Mouse (Mus musculus) MEL (cell line): Measurements from ENCODE around the gene Slc1a5. TPM values are rescaled to one million over a fixed set of nuclear protein-coding genes. Genes with fewer than 3 reads are reported as not detected.
A peak's percentile ranks its signal among the peaks of the same experiment; 100 is the strongest.

ENCODE experiments used
- DNase-seq: peaks from one replicate; pipeline ENCODE4 v3.0.0; 2011; ENCODE audit warnings: low read depth, low spot score
- H3K27ac ChIP-seq: 2 replicates; pipeline ENCODE4 v1.5.1; 2012; ENCODE audit warnings: low read depth, mild to moderate bottlenecking, control low read depth, low read length, moderate library complexity; ENCODE audit not compliant: control insufficient read depth
- H3K27me3 ChIP-seq, 2 experiments: fragments of 150-350 bp in 1 of 2; sonication (generic) in 1 of 2; 2 replicates each; pipeline ENCODE4 v1.6.1; 2012; ENCODE audit warnings: low read length in 2 of 2, mild to moderate bottlenecking in 2 of 2, improper control_type of control experiment in 1 of 2, moderate library complexity in 1 of 2; ENCODE audit not compliant: insufficient read depth in 2 of 2, control insufficient read depth in 1 of 2
- H3K36me3 ChIP-seq, 2 experiments: 2 replicates each; pipeline ENCODE4 v1.6.1; 2012 to 2014; ENCODE audit warnings: low read length in 2 of 2, improper control_type of control experiment in 1 of 2, inconsistent platforms in 1 of 2, mild to moderate bottlenecking in 1 of 2; ENCODE audit not compliant: insufficient read depth in 2 of 2, control insufficient read depth in 1 of 2
- H3K4me1 ChIP-seq, 2 experiments: fragments of 150-350 bp in 1 of 2; sonication (generic) in 1 of 2; 2 replicates each; pipeline ENCODE4 v1.6.1; 2012; ENCODE audit warnings: low read length in 2 of 2, improper control_type of control experiment in 1 of 2, mild to moderate bottlenecking in 1 of 2; ENCODE audit not compliant: insufficient read depth in 2 of 2, control insufficient read depth in 1 of 2
- H3K4me3 ChIP-seq, 2 experiments: fragments of 150-350 bp in 1 of 2; sonication (generic) in 1 of 2; 2 replicates each; pipeline ENCODE4 v1.5.1; 2012; ENCODE audit warnings: low read depth in 2 of 2, low read length in 2 of 2, mild to moderate bottlenecking in 2 of 2, moderate library complexity in 2 of 2, control low read depth in 1 of 2, improper control_type of control experiment in 1 of 2; ENCODE audit not compliant: control insufficient read depth in 1 of 2, insufficient read depth in 1 of 2
- H3K79me2 ChIP-seq: 2 replicates; pipeline ENCODE4 v1.6.1; 2012; ENCODE audit warnings: mild to moderate bottlenecking, low read length, moderate library complexity; ENCODE audit not compliant: control insufficient read depth, poor library complexity, insufficient read depth
- H3K9ac ChIP-seq: 2 replicates; pipeline ENCODE4 v1.6.1; 2012; ENCODE audit warnings: low read depth, mild to moderate bottlenecking, control low read depth, low read length, moderate library complexity; ENCODE audit not compliant: control insufficient read depth, poor library complexity, severe bottlenecking
- H3K9me3 ChIP-seq: fragments of 150-350 bp; sonication (generic); replicated peaks from 2 replicates; pipeline ENCODE4 v1.6.1; 2012; ENCODE audit warnings: mild to moderate bottlenecking, low read length, improper control_type of control experiment, moderate library complexity; ENCODE audit not compliant: insufficient read depth
- CHD1 ChIP-seq: IDR thresholded peaks from 2 replicates; pipeline ENCODE4 v1.6.1; 2012; ENCODE audit warnings: low read depth, mild to moderate bottlenecking, inconsistent platforms, low read length, improper control_type of control experiment
- CTCF ChIP-seq, 3 experiments: IDR thresholded peaks in 2 of 3; conservative IDR thresholded peaks in 1 of 3; 2 replicates each; pipeline ENCODE4 v1.5.1; 2011 to 2012; ENCODE audit warnings: low read length in 3 of 3, low read depth in 2 of 3, mild to moderate bottlenecking in 2 of 3, improper control_type of control experiment in 1 of 3, inconsistent platforms in 1 of 3, mixed read lengths in 1 of 3, moderate library complexity in 1 of 3; ENCODE audit not compliant: control insufficient read depth in 1 of 3, insufficient read depth in 1 of 3, poor library complexity in 1 of 3, severe bottlenecking in 1 of 3
- ELF1 ChIP-seq: IDR thresholded peaks from 2 replicates; pipeline ENCODE4 v1.6.1; 2014; ENCODE audit warnings: low read depth, mild to moderate bottlenecking, inconsistent platforms, low read length, improper control_type of control experiment, moderate library complexity
- EP300 ChIP-seq, 2 experiments: IDR thresholded peaks; 2 replicates each; pipeline ENCODE4 v1.6.1; 2011; ENCODE audit warnings: improper control_type of control experiment in 2 of 2, low read length in 2 of 2, low read depth in 1 of 2, mild to moderate bottlenecking in 1 of 2
- GABPA ChIP-seq: IDR thresholded peaks from 2 replicates; pipeline ENCODE4 v1.6.1; 2012; ENCODE audit warnings: low read depth, mild to moderate bottlenecking, inconsistent platforms, low read length, improper control_type of control experiment, moderate library complexity
- HCFC1 ChIP-seq: IDR thresholded peaks from 2 replicates; pipeline ENCODE4 v1.6.1; 2012; ENCODE audit warnings: low read depth, mild to moderate bottlenecking, inconsistent platforms, low read length, improper control_type of control experiment, moderate library complexity
- MAZ ChIP-seq: IDR thresholded peaks from 2 replicates; pipeline ENCODE4 v1.6.1; 2012; ENCODE audit warnings: low read depth, mild to moderate bottlenecking, inconsistent platforms, low read length, improper control_type of control experiment
- MYB ChIP-seq: IDR thresholded peaks from 2 replicates; pipeline ENCODE4 v1.6.1; 2011; ENCODE audit warnings: mild to moderate bottlenecking, low read depth, low read length, improper control_type of control experiment
- NELFE ChIP-seq: IDR thresholded peaks from 2 replicates; pipeline ENCODE4 v1.6.1; 2011; ENCODE audit warnings: low read depth, low read length, improper control_type of control experiment
- POLR2A ChIP-seq, 2 experiments: IDR thresholded peaks; 2 replicates each; pipeline ENCODE4 v1.6.1; 2011 to 2012; ENCODE audit warnings: low read length in 2 of 2, mild to moderate bottlenecking in 2 of 2, control low read depth in 1 of 2, improper control_type of control experiment in 1 of 2, low read depth in 1 of 2, moderate library complexity in 1 of 2; ENCODE audit not compliant: control insufficient read depth in 1 of 2, insufficient read depth in 1 of 2, poor library complexity in 1 of 2
- POLR2AphosphoS5 ChIP-seq: IDR thresholded peaks from 2 replicates; pipeline ENCODE4 v1.6.1; 2012; ENCODE audit warnings: low read depth, borderline replicate concordance, mild to moderate bottlenecking, inconsistent platforms, low read length, moderate library complexity, mixed read lengths
- RAD21 ChIP-seq: IDR thresholded peaks from 2 replicates; pipeline ENCODE4 v1.6.1; 2011; ENCODE audit warnings: mild to moderate bottlenecking, low read depth, low read length, improper control_type of control experiment
- SIN3A ChIP-seq: IDR thresholded peaks from 2 replicates; pipeline ENCODE4 v1.6.1; 2012; ENCODE audit warnings: low read length, improper control_type of control experiment, inconsistent platforms
- SMC3 ChIP-seq: IDR thresholded peaks from 2 replicates; pipeline ENCODE4 v1.6.1; 2011; ENCODE audit warnings: low read depth, low read length, improper control_type of control experiment
- TAL1 ChIP-seq: IDR thresholded peaks from 2 replicates; pipeline ENCODE4 v1.6.1; 2012; ENCODE audit warnings: mild to moderate bottlenecking, inconsistent platforms, low read length, moderate library complexity, mixed read lengths
- TBP ChIP-seq: IDR thresholded peaks from 2 replicates; pipeline ENCODE4 v1.8.0; 2011; ENCODE audit warnings: low read depth, low read length, improper control_type of control experiment
- USF2 ChIP-seq, 2 experiments: IDR thresholded peaks; 2 replicates each; pipeline ENCODE4 v1.6.1; 2011 to 2012; ENCODE audit warnings: improper control_type of control experiment in 2 of 2, low read length in 2 of 2, borderline replicate concordance in 1 of 2, inconsistent platforms in 1 of 2, low read depth in 1 of 2, mild to moderate bottlenecking in 1 of 2; ENCODE audit not compliant: insufficient read depth in 1 of 2
- ZC3H11A ChIP-seq: IDR thresholded peaks from 2 replicates; pipeline ENCODE4 v1.6.1; 2012; ENCODE audit warnings: low read depth, mild to moderate bottlenecking, inconsistent platforms, low read length, improper control_type of control experiment
- ZKSCAN1 ChIP-seq: IDR thresholded peaks from 2 replicates; pipeline ENCODE4 v1.6.1; 2012; ENCODE audit warnings: low read depth, mild to moderate bottlenecking, inconsistent platforms, low read length, improper control_type of control experiment, moderate library complexity
- polyA plus RNA-seq, 2 experiments: library from polyadenylated mRNA; stranded (reverse) in 1 of 2; unstranded in 1 of 2; fragments of >175 nt in 1 of 2; fragments of >200 nt in 1 of 2; gene quantifications; 2 replicates each; pipeline versions ENCODE4 v1.2.1 to v1.2.4; 2012; ENCODE audit warnings: low replicate concordance in 2 of 2, low read depth in 1 of 2; ENCODE audit not compliant: insufficient read length in 2 of 2, insufficient read depth in 1 of 2, missing spikeins in 1 of 2
- total RNA-seq: library from RNA; depleted of rRNA; stranded (reverse); fragments of 300-350 nt; gene quantifications from 2 replicates; pipeline ENCODE4 v1.2.3, GENCODE M21; 2012

Gene Slc1a5
- total and polyA plus RNA-seq, 3 experiments: 72.0 to 180 TPM; not detected in 1

DNA sequence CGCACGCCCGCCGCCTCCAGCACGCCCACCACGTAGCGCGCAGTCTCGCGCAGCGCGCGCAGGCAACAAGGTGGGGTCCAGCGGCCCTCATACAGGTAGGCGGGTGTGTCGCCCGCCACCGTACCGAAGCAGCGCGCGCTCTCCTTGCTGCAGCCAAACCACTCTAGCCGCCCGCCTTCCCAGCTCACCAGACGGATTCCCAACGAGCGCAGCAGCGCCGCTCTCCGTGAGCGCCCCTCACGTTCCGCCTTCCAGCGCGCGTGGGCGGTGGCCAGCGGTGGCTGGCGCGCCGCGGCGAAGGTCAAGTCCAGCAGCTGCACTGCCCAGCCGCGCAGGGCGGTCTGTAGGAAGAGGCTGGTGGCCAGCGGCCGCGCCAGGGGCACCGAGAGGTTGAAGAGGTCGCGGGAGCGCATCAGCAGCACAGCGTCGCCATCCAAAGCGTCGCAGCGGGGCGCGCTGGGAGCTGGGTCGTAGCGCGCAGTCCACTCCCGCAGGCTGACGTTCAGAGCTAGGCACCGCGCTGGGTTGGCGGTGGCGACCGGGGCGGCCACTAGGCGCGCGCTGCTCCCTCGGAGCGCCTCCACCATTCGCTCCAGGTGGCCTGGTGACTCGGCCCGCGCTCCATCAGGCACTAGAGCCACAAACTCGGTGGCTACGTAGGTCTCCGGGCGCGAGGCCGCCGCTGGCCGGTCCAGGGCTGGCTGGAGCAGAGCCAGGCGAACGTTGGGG lies 29.9 kb downstream of the Slc1a5 start:
- no peak overlapping the region for H3K27ac ChIP-seq
- H3K36me3 ChIP-seq: peaks cover 0 to 3% of the 10 kb centered on the region in 2 experiments; a peak in 2 of 4 replicates
- no peak overlapping the region for H3K4me3 ChIP-seq
- no peak overlapping the region for H3K9ac ChIP-seq
- no peak for DNase-seq
- H3K4me1 ChIP-seq: peaks cover 3 to 4% of the 10 kb centered on the region in 2 experiments; a peak in 3 of 4 replicates
- no peaks in the 10 kb centered on the region for H3K9me3 ChIP-seq
- TF ChIP-seq CHD1 (no peak), POLR2AphosphoS5 (no peak), ZKSCAN1 (no peak), MAZ (no peak)
- TF ChIP-seq, all 39 proteins: peak for 0
- no peaks in the 10 kb centered on the region for H3K79me2 ChIP-seq
- H3K27me3 ChIP-seq: no peaks in the 10 kb centered on the region

DNA sequence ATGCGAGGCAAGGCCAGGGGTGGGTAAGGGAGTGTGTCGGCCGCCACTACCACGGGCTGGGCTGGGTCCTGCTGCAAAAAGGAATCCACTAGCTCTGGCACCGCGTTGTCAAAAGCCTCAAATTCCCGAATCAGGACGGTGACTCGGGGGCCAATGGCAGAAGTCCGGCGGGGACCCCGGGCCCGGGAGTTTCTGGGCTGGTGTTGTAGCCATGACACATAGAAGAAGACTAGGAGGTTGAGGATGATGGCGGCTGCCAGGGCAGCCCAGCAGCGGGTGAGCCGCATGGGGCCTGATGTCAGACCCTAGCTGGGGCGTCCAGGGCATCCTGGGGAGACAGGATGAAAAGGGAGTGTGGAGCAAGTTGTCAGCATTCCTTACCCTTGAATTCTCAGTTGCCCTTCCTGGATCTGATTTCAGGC lies 30.5 kb downstream of the Slc1a5 start:
- H3K9ac ChIP-seq: no peak overlapping the region
- no peak overlapping the region for H3K4me3 ChIP-seq
- no peak overlapping the region for H3K27ac ChIP-seq
- H3K27me3 ChIP-seq: no peaks in the 10 kb centered on the region
- H3K4me1 ChIP-seq: peaks cover 3 to 4% of the 10 kb centered on the region in 2 experiments; a peak in 3 of 4 replicates
- no peak for TF ChIP-seq SIN3A
- TF ChIP-seq EP300 (IDR thresholded peaks at IDR 0.05; ENCODE audit: low read depth in 1 of 2, low read length in 2 of 2): no peak
- TF ChIP-seq HCFC1: no peak
- TF ChIP-seq MYB: no peak
- TF ChIP-seq POLR2A (IDR thresholded peaks at IDR 0.05; ENCODE audit: control insufficient read depth in 1 of 2, insufficient read depth in 1 of 2, low read depth in 1 of 2, low read length in 2 of 2, poor library complexity in 1 of 2): no peak
- no peak for TF ChIP-seq TAL1
- no peak for TF ChIP-seq TBP
- peaks cover 0 to 3% of the 10 kb centered on the region in 2 experiments; a peak in 2 of 4 replicates for H3K36me3 ChIP-seq
- H3K79me2 ChIP-seq: peaks cover 5% of the 10 kb centered on the region
- no peak for DNase-seq
- H3K9me3 ChIP-seq: no peaks in the 10 kb centered on the region

DNA sequence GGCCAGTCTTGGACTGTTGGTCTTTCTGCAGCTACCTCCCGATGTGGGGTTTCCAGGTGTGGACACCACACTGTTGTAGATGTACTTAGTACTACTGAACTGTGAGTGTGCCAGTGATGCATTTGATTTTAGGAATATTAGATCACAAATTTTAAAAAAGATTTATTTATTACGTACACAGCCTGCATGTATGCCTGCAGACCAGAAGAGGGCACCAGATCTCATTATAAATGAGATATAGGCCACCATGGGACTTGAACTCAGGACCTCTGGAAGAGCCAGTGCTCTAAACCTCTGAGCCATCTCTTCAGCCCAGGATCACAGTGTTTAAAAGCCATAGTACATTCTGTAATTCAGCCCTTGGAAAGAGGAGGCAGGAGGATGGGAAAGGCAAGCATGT lies 31.4 kb downstream of the Slc1a5 start:
- DNase-seq: no peak
- TF ChIP-seq POLR2AphosphoS5: no peak
- no peak for TF ChIP-seq TBP
- TF ChIP-seq GABPA: no peak
- no peak for TF ChIP-seq USF2 (IDR thresholded peaks at IDR 0.05; ENCODE audit: borderline replicate concordance in 1 of 2, insufficient read depth in 1 of 2, low read depth in 1 of 2, low read length in 2 of 2)
- TF ChIP-seq SMC3: peak; percentile 19
- peak; percentile 3 to 51 (median 35); a peak in 4 of 6 replicates for TF ChIP-seq CTCF (IDR thresholded peaks at IDR 0.05 in 2 of 3, conservative IDR thresholded peaks at IDR 0.05 in 1 of 3; ENCODE audit: control insufficient read depth in 1 of 3, insufficient read depth in 1 of 3, low read depth in 2 of 3, low read length in 3 of 3, poor library complexity in 1 of 3, severe bottlenecking in 1 of 3)
- TF ChIP-seq EP300 (IDR thresholded peaks at IDR 0.05; ENCODE audit: low read depth in 1 of 2, low read length in 2 of 2): no peak
- TF ChIP-seq RAD21: peak; percentile 24
- no peak for TF ChIP-seq ELF1
- peak; percentile 9; the same call in 1 of the 2 replicates for TF ChIP-seq ZC3H11A
- TF ChIP-seq NELFE: no peak
- no peaks in the 10 kb centered on the region for H3K27me3 ChIP-seq
- peaks cover 13% of the 10 kb centered on the region for H3K79me2 ChIP-seq
- no peak overlapping the region for H3K4me3 ChIP-seq
- no peak overlapping the region for H3K27ac ChIP-seq
- H3K36me3 ChIP-seq: peaks cover 0 to 7% of the 10 kb centered on the region in 2 experiments; a peak in 3 of 4 replicates
- H3K9me3 ChIP-seq: no peaks in the 10 kb centered on the region
- no peak overlapping the region for H3K9ac ChIP-seq
- H3K4me1 ChIP-seq: peaks cover 3 to 7% of the 10 kb centered on the region in 2 experiments
